Mouse (Mus musculus) layer of hippocampus, postnatal 36 days (tissue): ENCODE results near the gene Hspa12a. TPM values are rescaled to one million over a fixed set of nuclear protein-coding genes. Genes with fewer than 3 reads are reported as not detected.
"Not testable (repeated sequence)": the region's sequence is repeated elsewhere in the genome, so short reads cannot be mapped to it uniquely, and the experiment has no call there.

Source experiments
- DNase-seq, 2 experiments: peaks; one replicate each; pipeline ENCODE4 v3.0.0; 2022
- total RNA-seq, 2 experiments: library from RNA; stranded (reverse); gene quantifications; 2 replicates each; pipeline ENCODE4 v1.2.3; 2021

The Hspa12a gene
- total RNA-seq, 2 experiments from 2014 or later, result 231 to 244 TPM

DNA sequence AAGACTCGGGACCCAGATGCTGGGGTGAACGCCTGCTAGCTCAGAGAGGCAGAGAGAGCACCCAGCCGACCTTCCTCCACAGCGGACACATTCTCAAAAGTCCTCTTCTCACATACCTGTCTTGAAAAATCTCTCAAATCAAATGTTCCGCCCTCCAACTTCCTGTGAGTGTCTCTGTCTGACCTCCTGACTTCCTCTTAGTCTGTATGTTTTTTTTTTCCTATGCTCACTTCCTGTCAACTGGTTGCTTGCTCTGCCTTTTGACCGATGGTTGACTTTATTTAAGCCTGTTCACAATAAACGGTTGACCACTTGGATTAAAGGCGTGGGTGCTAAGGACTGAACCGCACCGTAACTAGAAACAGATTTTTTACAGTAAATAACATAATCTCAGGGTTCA is 35.4 kb downstream of the Hspa12a start:
- no peak for DNase-seq

DNA sequence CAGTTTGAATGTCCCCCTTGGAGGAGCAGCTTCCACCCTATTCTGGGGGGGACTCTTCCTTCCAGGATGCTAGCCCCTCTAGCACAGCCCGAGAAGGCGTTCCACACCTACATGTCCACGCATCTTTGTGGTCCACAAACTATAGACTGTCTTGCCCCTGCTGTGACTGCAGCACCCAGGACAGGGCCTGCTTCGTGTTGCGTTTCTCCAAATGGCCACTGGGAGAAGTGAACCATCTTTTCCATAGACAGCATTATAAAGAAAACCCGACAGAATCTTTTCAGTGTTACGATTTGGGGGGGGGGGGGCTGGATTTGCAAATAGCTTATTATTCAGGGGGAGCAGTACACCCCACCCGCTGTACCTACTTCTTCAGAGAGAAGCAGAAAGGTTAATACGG is 36.8 kb downstream of the Hspa12a start:
- no peak for DNase-seq

DNA sequence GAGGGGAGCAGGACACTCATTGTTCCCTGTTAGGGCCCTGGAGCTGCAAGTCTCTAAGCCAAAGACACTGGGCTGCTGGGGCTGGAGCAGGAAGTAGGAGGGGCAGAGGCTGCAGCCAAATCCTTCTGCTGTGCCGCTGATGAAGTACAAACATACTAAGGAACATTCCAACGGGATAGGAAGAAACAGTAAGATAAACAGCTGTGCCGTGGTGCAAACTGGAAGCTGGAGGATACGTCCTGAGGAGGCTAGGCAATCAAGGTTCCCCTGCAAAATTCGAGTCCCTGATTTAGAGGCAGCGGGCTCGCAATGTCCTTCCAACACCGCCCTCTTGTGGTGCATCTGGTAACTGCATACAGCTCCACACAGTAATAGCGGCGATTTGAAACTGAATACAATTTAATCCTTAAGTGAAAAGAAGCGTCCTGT is 39.5 kb downstream of the Hspa12a start:
- DNase-seq, result peak; percentile 85 to 88

DNA sequence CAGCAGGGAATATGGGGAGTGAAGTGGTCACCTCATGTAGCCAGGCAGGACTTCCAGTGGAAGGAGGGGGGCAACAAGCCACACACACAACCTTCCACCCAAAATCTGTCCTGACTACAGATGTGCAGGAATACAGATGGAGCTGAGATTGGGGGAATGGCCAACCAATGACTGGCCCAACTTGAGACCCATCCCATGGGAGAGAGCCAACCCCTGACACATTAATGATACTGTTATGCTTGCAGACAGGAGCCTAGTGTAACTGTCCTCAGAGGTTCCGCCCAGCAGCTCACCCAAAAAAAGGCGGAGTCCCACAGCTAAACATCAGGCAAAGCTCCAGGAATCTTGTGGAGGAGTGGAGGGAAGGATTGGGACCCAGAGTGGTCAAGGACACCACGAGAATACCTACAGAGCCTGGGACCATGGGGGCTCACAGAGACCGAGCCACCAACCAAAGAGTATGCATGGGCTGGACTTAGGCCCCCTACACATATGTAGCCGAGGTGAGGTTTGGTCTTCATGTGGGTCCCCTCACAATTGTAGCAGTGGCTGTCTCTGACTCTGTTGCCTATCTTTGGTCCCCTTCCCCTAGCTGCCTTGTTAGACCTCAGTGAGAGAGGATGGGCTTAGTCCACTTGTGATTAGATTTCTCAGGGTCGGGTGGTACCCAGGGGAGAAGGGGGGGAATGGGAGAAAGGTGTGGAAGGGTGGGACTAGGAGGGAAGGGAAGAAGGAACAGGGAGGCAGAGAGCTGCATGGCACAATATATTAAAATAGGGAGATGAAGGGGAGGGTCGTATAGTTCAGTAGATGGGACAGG is 40.2 kb downstream of the Hspa12a start:
- DNase-seq, result no peak

DNA sequence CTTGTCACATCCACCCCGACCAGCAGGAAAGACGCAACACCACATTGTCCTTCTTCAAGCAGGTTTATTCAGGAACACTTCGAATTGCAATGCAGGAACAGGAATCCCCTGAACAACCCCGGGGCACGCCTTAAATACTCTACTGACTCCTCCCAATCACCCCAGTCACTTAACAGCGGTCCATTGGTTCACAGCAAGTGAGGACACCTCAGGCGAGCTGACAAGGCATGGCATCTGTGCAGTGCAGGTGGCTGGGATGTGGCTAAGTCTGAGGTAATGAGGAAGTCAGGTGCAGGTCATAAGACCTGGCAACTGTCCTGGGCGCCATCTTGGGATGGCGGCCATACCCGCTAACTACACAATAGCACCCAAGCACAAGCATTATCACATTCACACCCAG is 43.0 kb downstream of the Hspa12a start:
- DNase-seq, result not testable (repeated sequence)

DNA sequence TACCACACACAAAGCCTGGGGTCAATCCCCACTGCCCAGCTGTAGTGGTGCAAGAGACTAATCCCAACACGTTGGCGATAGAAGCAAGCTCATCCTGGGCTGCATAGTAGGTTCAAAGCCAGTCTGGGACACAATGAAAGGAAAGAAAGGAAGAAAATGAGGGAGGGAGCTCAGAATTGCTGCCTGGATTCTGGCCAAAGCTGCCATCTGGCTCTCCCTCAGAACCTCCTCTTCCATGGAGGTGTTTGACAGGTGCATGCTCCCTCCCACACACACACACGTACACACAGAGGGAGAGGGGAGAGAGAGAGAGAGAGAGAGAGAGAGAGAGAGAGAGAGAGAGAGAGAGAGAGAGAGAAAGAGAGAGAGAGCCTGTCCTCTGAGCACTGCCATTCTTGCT is 47.2 kb downstream of the Hspa12a start:
- DNase-seq, result no peak

DNA sequence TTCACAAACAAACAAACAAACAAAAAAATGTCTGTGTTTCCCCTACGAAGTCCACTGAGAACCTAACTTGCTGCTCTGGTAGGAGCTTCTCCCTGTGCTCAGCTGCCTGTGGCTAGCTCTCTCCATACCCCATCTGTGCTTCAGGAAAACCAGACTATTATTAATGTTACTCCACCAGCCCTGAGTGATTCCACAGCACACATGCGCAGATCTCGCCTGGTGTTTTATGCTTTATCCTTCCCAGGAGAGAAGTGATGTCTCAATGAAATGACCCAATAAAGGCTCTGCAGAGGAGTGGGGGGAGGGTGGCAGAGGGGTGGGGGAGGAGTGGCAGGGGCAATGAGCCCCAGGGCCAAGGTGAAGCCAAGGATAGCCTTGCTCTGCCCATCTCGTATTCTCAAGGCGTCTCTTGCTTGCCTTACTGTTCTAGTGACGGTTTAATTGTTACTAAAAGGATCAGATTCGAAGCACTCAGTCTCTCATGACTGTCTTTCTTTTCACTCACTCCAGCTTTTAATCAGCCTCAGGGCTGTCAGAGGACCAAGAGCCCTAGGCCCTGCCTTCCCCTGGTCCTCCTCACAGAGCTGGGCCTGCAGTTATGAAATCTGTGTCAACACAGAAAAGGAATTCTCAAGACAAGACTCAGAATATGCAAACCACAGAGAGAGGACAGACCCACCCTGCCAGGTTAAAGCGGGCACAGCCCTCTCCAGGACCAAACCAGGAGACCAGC is 54.0 kb downstream of the Hspa12a start:
- no peak for DNase-seq

DNA sequence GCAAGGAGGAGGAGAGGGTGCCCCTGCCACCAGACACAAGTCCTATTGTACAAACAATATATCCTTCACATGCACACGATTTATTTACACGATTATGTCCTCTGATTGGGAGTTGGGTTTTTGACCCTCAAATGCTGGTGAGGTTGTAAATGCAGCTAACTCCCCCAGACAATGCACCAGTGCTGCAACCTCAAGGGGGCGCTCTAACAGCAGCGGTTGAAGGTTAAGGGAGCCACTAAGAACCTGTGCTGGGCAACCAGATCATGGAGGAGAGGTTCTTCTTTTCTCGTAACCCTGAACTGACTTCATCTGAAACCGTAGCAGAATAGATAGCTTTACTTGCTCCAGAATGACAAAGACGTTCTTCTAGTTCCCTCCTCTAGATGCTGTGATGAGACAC is 57.0 kb downstream of the Hspa12a start:
- DNase-seq, result no peak

DNA sequence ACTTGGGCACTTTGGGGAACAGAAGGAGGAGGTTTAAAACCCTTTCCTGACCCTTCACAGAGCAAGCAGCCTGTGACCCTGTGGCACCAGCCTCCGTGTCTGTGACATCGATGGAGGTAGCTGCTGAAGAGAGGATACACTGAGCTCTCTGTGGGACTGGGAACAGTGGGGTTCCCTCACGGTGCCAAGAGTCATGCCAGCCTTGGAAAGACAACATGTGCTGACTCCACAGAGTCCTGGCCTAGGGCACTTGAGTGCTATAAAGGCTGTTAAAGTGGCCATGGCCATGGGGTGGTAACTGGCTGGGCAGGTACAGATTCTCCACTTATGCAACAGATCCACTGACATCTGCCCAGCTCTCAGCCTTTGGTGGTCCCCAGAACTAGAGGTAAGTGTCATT is 60.0 kb downstream of the Hspa12a start:
- no peak for DNase-seq

DNA sequence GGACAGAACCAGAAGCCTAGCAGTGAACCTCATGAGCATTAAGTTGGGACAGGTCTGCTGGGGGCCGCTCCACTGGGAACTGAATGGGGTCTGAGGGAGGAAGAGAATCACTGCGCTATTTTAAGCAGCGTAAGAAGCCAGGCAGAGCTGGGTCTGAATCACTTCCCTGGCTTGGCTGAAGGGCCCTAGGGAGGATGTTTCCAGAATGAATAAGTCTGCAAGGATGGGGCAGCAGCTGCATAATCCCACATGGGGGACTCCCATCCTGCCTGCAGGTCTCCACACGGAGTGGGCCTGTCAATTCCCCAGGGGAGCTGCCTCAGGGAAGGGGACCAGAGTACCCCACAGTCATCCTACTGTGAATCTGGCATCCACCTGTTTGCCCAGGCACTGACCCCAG is 61.1 kb downstream of the Hspa12a start:
- no peak for DNase-seq

DNA sequence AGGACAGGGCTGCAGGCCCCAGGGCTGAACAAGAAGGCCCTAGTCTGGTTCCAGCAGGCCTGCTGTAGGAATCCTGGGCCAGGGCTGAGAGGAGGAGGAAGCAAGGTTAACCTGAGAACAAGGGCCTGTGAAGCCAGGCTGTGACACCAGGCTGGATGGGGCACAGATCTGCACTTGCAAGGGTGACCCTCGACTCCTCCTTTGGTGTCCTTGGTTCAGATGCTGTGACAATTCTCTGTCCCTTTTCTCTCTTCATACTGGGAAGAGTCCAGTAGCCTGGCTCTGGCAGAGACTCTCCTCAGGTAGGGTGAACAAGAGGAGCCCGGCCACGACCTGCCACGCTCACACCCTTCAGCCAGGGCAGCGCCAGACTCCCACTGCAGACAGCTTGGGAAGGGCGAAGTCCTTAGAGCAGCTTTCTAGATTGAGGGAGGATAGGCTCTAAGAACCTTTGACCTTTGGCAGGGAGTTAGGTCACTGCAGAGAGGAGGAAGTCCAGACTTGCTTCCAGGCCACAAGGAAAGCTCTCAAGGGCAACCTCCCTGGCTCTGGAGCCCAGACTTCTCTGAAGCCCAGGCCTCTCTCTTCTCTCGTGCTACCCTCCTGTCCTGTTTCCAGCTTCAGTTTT is 64.0 kb downstream of the Hspa12a start:
- no peak for DNase-seq

DNA sequence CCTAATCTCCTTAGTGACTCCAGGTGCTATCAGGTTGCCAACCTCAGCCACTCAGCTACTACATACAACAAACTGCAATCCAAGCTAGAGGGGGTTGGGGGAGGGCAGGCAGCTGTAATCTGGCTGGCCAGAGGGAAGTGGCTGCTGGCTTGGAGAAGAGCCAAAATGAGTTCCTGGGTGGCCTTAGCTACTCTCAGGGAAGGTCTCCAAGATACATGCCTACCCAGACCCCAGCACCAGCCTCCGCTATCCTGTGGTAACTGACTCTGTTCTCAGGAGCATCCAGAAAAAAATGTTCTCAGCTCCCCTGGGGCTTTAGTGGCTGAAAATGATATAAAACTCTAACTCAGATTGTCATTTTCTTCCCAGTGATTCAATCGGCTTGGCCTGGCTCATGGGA is 64.9 kb downstream of the Hspa12a start:
- no peak for DNase-seq

DNA sequence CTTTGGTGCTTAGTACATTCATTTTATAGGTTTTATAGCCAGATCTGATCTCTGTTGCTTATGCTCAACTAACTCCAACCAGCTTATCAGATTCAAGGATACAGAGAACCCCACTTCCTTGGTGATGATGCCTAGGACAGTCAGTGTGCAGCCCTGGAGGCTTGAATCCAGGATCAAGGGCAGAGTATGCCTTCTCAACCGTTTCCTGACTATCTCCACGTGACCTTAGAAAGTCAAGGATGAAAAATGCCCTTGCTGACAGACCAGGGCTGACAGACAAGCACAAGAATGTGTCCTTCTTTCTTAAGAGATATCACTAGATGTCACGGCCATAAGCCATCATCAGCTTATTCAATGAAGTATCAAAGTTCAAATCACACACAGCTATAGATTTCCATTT is 69.9 kb downstream of the Hspa12a start:
- DNase-seq, result no peak

DNA sequence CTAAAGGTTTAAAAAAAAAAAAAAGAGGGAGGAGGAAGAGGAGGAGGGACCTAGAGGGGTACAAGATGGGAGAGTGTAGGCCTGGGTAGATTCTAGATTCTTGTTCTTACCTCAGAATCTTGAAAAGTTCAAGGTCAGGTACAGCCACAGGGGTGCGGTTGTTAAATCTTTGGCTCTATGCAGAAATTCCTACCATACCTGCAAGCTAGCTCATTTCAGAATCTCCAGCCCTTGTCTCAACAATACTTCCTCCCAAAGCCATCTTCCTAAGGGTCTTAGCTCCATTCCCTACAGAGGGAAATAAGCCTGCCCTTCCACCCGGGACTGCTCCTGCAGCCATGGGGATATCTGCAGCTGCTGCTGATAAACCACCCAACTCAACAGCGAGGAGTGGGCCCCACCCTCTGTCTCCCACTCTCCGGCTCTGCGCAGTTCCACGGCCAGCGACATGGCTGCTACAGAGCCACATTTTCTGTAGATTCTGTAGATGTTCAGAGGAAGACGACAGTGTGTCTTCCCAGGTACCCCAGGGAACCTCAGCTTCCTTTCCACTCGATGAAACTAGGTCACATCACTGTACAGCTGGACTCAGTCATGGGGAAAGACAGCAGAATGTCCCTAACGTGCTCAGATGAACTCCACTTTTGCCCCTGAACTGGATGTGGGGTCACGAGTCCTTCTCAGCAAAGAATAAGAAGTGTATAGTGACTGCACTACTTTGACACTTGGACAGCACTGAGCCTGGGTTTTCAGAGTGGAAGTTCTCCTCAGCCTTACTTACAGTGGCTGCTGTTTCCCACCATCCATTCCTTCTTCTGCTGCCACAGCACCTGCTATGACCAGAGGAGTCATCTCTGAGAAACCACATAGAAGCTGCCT is 70.8 kb downstream of the Hspa12a start:
- no peak for DNase-seq

DNA sequence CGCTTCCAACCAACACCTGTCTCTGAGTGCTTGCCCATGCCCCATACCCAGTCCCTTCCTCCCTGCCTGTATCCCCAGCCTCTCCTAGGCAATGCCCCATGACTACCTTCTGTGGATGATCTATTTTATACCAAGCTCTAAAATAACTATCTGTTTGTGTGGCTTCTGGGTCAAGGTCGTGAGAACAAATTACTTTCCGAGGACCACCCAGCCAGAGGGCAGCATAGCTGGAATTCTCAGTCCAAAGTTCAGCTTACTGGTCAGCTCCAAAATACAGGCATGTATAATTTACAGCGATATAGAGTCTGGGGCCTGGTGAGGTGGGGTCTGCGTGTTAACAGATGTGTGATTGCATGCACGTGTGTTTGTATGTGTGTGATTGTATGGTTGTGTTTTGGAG is 71.6 kb downstream of the Hspa12a start:
- no peak for DNase-seq

DNA sequence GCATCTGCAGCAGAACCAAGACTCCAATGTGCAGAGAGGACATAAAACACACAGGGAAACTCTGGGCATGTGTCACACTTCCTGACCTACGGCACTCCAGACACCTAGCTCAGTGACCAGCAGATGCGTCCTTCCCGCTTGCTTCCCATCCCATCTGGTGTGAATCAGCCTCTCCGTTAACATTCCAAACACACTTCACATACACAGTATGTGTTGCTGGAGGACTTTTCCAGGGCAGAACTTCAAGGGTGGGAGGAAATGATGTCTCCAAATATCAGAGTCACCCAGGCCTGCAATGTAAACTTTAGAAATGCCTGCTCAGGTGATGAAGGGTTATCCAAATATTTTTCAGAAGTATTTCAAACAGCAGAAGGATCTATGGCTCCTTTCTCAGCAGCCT is 76.8 kb downstream of the Hspa12a start:
- no peak for DNase-seq

DNA sequence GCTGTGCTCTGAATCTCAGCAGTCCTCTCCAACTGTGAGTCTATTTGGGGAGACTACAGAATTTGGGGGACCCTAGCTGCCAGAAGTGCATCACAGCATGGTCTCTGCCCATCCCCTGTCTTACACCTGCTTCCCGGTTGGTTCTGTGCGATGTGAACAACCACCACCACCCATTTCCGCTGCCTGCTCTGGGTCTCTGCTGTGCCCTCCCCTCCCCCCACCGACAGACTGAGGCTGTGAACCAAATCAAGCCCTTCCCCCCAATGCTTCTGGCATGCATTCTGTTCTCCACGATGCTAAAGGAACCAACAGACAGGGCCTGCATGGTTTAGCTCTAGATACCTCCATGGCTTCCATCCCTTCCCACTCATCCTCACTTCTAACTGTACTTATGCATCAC is 78.2 kb downstream of the Hspa12a start:
- no peak for DNase-seq

DNA sequence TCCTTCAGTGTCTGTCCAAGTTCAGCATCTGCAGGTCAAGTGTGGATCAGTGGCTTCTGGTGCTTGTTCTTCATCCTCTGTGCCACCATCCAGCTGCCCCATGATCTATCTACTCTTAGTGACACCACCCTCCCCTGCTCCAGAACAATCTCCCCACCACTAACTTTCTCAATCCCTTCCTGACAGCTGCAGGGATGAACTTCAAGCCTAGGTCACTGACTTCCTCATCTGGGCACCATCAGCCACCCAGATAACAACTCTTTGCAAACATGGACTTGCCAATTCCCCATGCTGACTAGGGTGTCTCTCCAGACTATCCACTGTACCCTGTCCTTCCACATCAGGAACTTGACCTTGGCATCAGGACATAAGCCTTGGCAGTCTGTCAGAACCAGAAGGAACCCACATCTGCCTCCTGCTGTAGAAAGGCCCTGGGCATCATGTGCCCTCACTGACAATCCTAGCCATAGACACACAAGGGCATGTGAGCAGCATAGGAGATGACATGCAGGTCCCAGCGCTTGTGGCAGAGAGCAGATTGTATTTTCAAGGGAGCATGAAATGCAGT is 79.4 kb downstream of the Hspa12a start:
- no peak for DNase-seq

DNA sequence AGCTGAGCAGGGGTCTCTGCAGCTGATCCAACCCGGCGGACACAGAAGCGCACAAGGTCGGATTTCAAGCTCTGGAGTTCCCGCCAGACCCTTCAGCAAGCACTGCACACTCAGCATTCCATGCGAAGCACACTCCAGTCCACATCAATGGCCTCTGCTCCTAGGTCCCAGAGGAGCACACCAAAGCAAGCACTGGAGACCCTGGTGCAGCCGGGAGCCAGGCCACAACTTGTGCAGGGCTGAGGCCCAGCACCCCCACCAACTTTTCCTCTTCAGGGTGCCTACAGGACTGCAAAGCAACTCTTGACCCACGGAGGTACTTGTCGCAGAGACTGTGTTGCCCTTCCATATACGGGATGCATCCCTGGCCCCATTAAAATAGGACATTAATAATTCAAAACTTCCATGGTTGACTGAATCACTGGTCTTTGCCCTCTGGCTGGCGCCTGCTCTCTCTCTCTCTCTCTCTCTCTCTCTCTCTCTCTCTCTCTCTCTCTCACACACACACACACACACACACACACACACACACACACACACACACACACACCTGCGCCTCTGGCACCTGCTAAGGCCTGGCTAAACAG is 82.2 kb downstream of the Hspa12a start:
- DNase-seq, result no peak

DNA sequence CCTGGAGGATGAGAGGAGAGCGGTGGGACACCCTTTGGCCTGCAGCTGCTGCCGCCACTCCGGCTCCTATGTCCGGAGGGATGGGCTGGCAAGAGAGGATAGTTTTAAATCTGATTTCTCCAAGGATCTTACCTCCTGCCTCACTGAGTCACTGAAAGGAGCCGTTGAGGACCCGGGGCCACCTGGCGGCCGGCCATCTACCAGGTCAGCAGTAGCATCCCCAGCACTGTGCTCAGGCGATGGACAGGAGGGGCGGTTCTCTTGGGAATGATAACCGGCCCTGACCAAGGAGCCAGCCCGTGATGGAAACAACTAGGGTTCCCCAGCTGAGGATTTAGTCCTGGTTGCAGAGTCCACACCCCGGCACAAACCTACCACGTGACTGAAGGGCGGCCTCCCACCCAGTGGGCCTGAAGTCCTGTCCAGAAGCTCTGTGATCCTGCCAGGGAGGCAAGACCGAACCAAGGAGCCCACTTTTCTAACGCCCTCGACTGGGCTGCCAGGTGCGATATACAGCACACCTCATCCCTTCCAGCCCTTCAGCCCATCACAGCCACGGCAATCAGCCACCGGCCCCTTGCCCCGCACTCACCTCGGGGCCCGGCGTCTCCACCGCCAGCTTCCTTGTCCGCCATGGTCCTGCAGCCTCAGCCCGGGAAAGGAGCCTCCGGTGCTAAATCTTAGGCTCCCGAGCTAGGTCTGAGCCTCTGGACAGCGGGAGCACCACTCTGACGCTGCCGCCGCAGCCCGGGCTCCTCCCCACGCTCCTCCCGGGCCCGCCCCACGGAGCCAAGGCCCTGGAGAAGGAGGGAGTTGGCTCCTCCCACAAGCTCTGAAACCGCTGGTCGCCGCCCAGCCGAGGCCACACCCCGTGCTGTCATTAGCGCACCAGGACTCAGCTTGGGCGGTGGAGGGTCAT is 82.9 kb downstream of the Hspa12a start:
- peak; percentile 85 to 87 for DNase-seq

DNA sequence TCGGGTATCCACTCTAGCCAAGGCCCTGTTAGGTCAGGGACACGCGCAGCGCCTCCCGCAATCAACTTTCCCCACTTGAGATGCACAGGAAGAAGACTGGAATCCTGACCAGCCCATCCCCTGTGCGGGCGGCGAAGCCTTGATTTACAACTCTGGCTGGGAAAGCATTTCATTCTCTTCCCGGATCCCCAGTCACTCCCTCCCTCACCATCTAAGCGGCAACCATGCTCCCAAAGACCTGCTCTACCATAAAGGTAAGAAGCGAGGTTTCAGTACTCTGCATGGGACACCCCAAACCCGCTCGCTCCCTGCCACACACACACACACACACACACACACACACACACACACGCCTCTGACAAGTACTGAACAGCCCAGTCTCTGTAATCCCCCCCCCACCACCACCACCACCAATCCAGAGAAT is 83.6 kb downstream of the Hspa12a start:
- DNase-seq, result peak in 1 of 2 experiments; percentile 43
